Mouse (Mus musculus) liver, adult 2 months (tissue): ENCODE measurements around the gene Ankle1. TPM values are rescaled to one million over a fixed set of nuclear protein-coding genes. Genes with fewer than 3 reads are reported as not detected.
"Not testable (repeated sequence)": the region's sequence is repeated elsewhere in the genome, so short reads cannot be mapped to it uniquely, and the experiment has no call there.

Experiments used
- DNase-seq: peaks from one replicate; pipeline ENCODE4 v3.0.0-alpha.2; 2011; ENCODE audit warnings: low read depth, low spot score; ENCODE audit errors: extremely low read depth
- H3K27ac ChIP-seq: fragments of 200-500 bp; replicated peaks from 2 replicates; pipeline ENCODE4 v1.5.1; 2012; ENCODE audit warnings: low read depth, mild to moderate bottlenecking, control low read depth, inconsistent platforms, low read length; ENCODE audit not compliant: insufficient read depth
- H3K27me3 ChIP-seq: fragments of 200-500 bp; 2 replicates; pipeline ENCODE4 v1.6.1; 2012; ENCODE audit warnings: mild to moderate bottlenecking, moderate library complexity, low read length, inconsistent platforms; ENCODE audit not compliant: control insufficient read depth, insufficient read depth
- H3K36me3 ChIP-seq: fragments of 200-500 bp; 2 replicates; pipeline ENCODE4 v1.6.1; 2012; ENCODE audit warnings: low read length, inconsistent platforms; ENCODE audit not compliant: control insufficient read depth, insufficient read depth
- H3K4me1 ChIP-seq: fragments of 200-500 bp; 2 replicates; pipeline ENCODE4 v1.6.1; 2011; ENCODE audit warnings: low read length; ENCODE audit not compliant: control insufficient read depth, insufficient read depth
- H3K4me3 ChIP-seq: fragments of 200-500 bp; 2 replicates; pipeline ENCODE4 v1.5.1; 2011; ENCODE audit warnings: low read depth, mild to moderate bottlenecking, control low read depth, low read length, moderate library complexity; ENCODE audit not compliant: insufficient read depth
- H3K79me2 ChIP-seq: fragments of 200-500 bp; 2 replicates; pipeline ENCODE4 v1.6.1; 2012; ENCODE audit warnings: inconsistent platforms, mild to moderate bottlenecking, low read length, moderate library complexity; ENCODE audit not compliant: control insufficient read depth, insufficient read depth
- H3K9ac ChIP-seq: fragments of 200-500 bp; 2 replicates; pipeline ENCODE4 v1.6.1; 2012; ENCODE audit warnings: low read depth, mild to moderate bottlenecking, control low read depth, inconsistent platforms, low read length
- CTCF ChIP-seq: fragments of 200-500 bp; IDR thresholded peaks from 2 replicates; pipeline ENCODE4 v1.5.1; 2011; ENCODE audit warnings: low read depth, low read length, control low read depth
- POLR2A ChIP-seq: fragments of 200-500 bp; IDR thresholded peaks from 2 replicates; pipeline ENCODE4 v1.6.1; 2011; ENCODE audit warnings: low read length, control low read depth; ENCODE audit not compliant: insufficient read depth; ENCODE audit errors: extremely low read depth
- WGBS: fragments of 180-500 bp; shearing (Covaris S2); methylation state at CpG from one replicate; pipeline ENCODE4 v1.1.7; 2018; 5-methylcytosine and 5-hydroxymethylcytosine counted together
- polyA plus RNA-seq: library from polyadenylated mRNA; depleted of rRNA; stranded (reverse); fragments of >200 nt; gene quantifications from 2 replicates; pipeline ENCODE4 v1.2.3, GENCODE M21; 2012
- total RNA-seq: library from RNA; depleted of rRNA; stranded (reverse); fragments of >200 nt; gene quantifications from 2 replicates; pipeline ENCODE4 v1.2.3, GENCODE M21; 2014

Gene Ankle1
- total and polyA plus RNA-seq, 2 experiments: 0.09 to 0.22 TPM

- H3K4me1 ChIP-seq: peaks cover 15% of the 10 kb centered on the region
- no peaks in the 10 kb centered on the region for H3K36me3 ChIP-seq
- no peak overlapping the region for H3K9ac ChIP-seq
Observed at GRCm38 (mm10) chr8:71407441-71407840, 1.6 kb downstream of the Ankle1 start.

GRCm38 (mm10) chr8:71408231-71408630 lies 2.4 kb downstream of the Ankle1 start:
- no peak overlapping the region for H3K4me3 ChIP-seq
- H3K4me1 ChIP-seq: peaks cover 15% of the 10 kb centered on the region
- no peak for DNase-seq
- WGBS: 94% methylated on average over 4 of the region's 4 CpGs
- H3K36me3 ChIP-seq: no peaks in the 10 kb centered on the region
- no peaks in the 10 kb centered on the region for H3K27me3 ChIP-seq
- H3K27ac ChIP-seq: no peak overlapping the region
- no peaks in the 10 kb centered on the region for H3K79me2 ChIP-seq
- TF ChIP-seq POLR2A (no peak), CTCF (no peak)
- no peak overlapping the region for H3K9ac ChIP-seq

More at GRCm38 (mm10) chr8:71407441-71407840, 1.6 kb downstream of the Ankle1 start:
- TF ChIP-seq CTCF: no peak
- TF ChIP-seq POLR2A: no peak
- Histone ChIP-seq H3K27ac (no peak overlapping the region), H3K4me3 (no peak overlapping the region), H3K27me3 (no peaks in the 10 kb centered on the region), H3K79me2 (no peaks in the 10 kb centered on the region)
- WGBS: 92% methylated on average over 14 of the region's 14 CpGs
- DNase-seq: no peak

GRCm38 (mm10) chr8:71411535-71412273 lies 5.9 kb downstream of the Ankle1 start:
- no peak overlapping the region for H3K9ac ChIP-seq
- no peaks in the 10 kb centered on the region for H3K27me3 ChIP-seq
- no peak overlapping the region for H3K4me3 ChIP-seq
- WGBS: 51% methylated on average over 11 of the region's 11 CpGs
- H3K79me2 ChIP-seq: no peaks in the 10 kb centered on the region
- no peaks in the 10 kb centered on the region for H3K4me1 ChIP-seq
- DNase-seq: no peak
- H3K27ac ChIP-seq: no peak overlapping the region
- TF ChIP-seq CTCF (no peak), POLR2A (no peak)
- no peaks in the 10 kb centered on the region for H3K36me3 ChIP-seq

- Histone ChIP-seq H3K4me1 (peaks cover 1% of the 10 kb centered on the region; the same call in 1 of the 2 replicates), H3K27ac (no peak overlapping the region), H3K9ac (no peak overlapping the region), H3K27me3 (no peaks in the 10 kb centered on the region), H3K36me3 (no peaks in the 10 kb centered on the region), H3K79me2 (no peaks in the 10 kb centered on the region), H3K4me3 (no peak overlapping the region)
- DNase-seq: peak; percentile 18
- TF ChIP-seq POLR2A (no peak), CTCF (no peak)
Observed at GRCm38 (mm10) chr8:71422121-71422520, 16.3 kb downstream of the Ankle1 start.

GRCm38 (mm10) chr8:71432935-71433334 lies 27.1 kb downstream of the Ankle1 start:
- DNase-seq: not testable (repeated sequence)
- WGBS: 85% methylated on average over 1 of the region's 1 CpGs

GRCm38 (mm10) chr8:71437041-71437440 lies 31.2 kb downstream of the Ankle1 start:
- WGBS: 55% methylated on average over 3 of the region's 3 CpGs
- Histone ChIP-seq H3K27ac (no peak overlapping the region), H3K4me1 (no peaks in the 10 kb centered on the region), H3K79me2 (no peaks in the 10 kb centered on the region), H3K9ac (no peak overlapping the region), H3K4me3 (no peak overlapping the region), H3K27me3 (no peaks in the 10 kb centered on the region), H3K36me3 (no peaks in the 10 kb centered on the region)
- DNase-seq: no peak
- TF ChIP-seq POLR2A (no peak), CTCF (no peak)

More at GRCm38 (mm10) chr8:71432935-71433334, 27.1 kb downstream of the Ankle1 start:
- not testable (repeated sequence) for H3K27me3 ChIP-seq, H3K9ac ChIP-seq, H3K4me3 ChIP-seq, H3K27ac ChIP-seq, H3K4me1 ChIP-seq, H3K79me2 ChIP-seq, H3K36me3 ChIP-seq
